Mouse (Mus musculus) forebrain, postnatal 0 days (tissue): Measurements from ENCODE around the gene Cep164. TPM values are rescaled to one million over a fixed set of nuclear protein-coding genes. Genes with fewer than 3 reads are reported as not detected.
A peak's percentile ranks its signal among the peaks of the same experiment; 100 is the strongest.

Source experiments
- ATAC-seq: fragments of 200-750 bp; cut with Nextera tagmentation; 2 replicates; pipeline ENCODE4 v1.8.0; 2017; ENCODE audit warnings: mild to moderate bottlenecking, moderate library complexity
- DNase-seq: peaks from one replicate; pipeline ENCODE4 v3.0.0-alpha.2; 2015
- H3K27ac ChIP-seq: fragments of 300-500 bp; sonication (generic); 2 replicates; pipeline ENCODE4 v1.5.1; 2014; ENCODE audit warnings: low read depth, mild to moderate bottlenecking, antibody characterized with exemption, low read length, moderate library complexity, mixed read lengths
- H3K27me3 ChIP-seq: fragments of 300-500 bp; sonication (generic); 2 replicates; pipeline ENCODE4 v1.6.1; 2014; ENCODE audit warnings: mild to moderate bottlenecking, low read length, mixed read lengths; ENCODE audit not compliant: insufficient read depth
- H3K36me3 ChIP-seq: fragments of 300-500 bp; sonication (generic); 2 replicates; pipeline ENCODE4 v1.6.1; 2014; ENCODE audit warnings: mild to moderate bottlenecking, moderate library complexity; ENCODE audit not compliant: insufficient read depth
- H3K4me1 ChIP-seq: fragments of 300-500 bp; sonication (generic); 2 replicates; pipeline ENCODE4 v1.6.1; 2014; ENCODE audit warnings: antibody characterized with exemption; ENCODE audit not compliant: insufficient read depth
- H3K4me2 ChIP-seq: fragments of 300-500 bp; sonication (generic); 2 replicates; pipeline ENCODE4 v1.6.1; 2014; ENCODE audit warnings: low read depth, mild to moderate bottlenecking, moderate library complexity
- H3K4me3 ChIP-seq: fragments of 300-500 bp; sonication (generic); 2 replicates; pipeline ENCODE4 v1.5.1; 2014; ENCODE audit warnings: low read depth, low read length, mixed read lengths
- H3K9ac ChIP-seq: fragments of 300-500 bp; sonication (generic); 2 replicates; pipeline ENCODE4 v1.6.1; 2014; ENCODE audit warnings: mild to moderate bottlenecking
- H3K9me3 ChIP-seq: fragments of 300-500 bp; sonication (generic); 2 replicates; pipeline ENCODE4 v1.6.1; 2016; ENCODE audit warnings: low read length
- CTCF ChIP-seq: sonication (generic); IDR thresholded peaks from 2 replicates; pipeline ENCODE4 v1.5.1; 2016; ENCODE audit warnings: antibody characterized with exemption, control low read depth, low read depth
- WGBS: fragments of 180-500 bp; shearing (Covaris S2); extraction: QIAGEN DNeasy Blood & Tissue Kit; methylation state at CpG from one replicate; pipeline ENCODE4 v1.1.7; 2014; 5-methylcytosine and 5-hydroxymethylcytosine counted together
- polyA plus RNA-seq: library from polyadenylated mRNA; unstranded; fragments of >200 nt; fragmentation: Nextera tagmentation; extraction: Ambion mirVana; gene quantifications from 2 replicates; pipeline ENCODE4 v1.2.1, GENCODE M21; 2015
- total RNA-seq: library from RNA; depleted of rRNA; stranded (reverse); fragments of >200 nt; gene quantifications from 2 replicates; pipeline ENCODE4 v1.2.3, GENCODE M21; 2014

The Cep164 gene
- total and polyA plus RNA-seq, 2 experiments from 2014 or later, result 10.4 to 22.0 TPM

- Histone ChIP-seq H3K9me3 (no peaks in the 10 kb centered on the region), H3K36me3 (peaks cover 5% of the 10 kb centered on the region; the same call in 1 of the 2 replicates), H3K4me1 (no peaks in the 10 kb centered on the region), H3K27ac (peak overlapping the region; percentile 31; the same call in 1 of the 2 replicates), H3K4me2 (no peak overlapping the region), H3K27me3 (no peaks in the 10 kb centered on the region), H3K9ac (no peak overlapping the region), H3K4me3 (no peak overlapping the region)
- TF ChIP-seq CTCF, result no peak
- WGBS, result 86% methylated on average over 10 of the region's 10 CpGs
- ATAC-seq, result no peak
- no peak for DNase-seq
Measured at GRCm38 (mm10) chr9:45815525-45815924, 13.0 kb downstream of the Cep164 start.

- H3K27me3 ChIP-seq, result no peaks in the 10 kb centered on the region
- peak; percentile 86 for DNase-seq
- no peak overlapping the region for H3K4me3 ChIP-seq
- no peak for TF ChIP-seq CTCF
- H3K27ac ChIP-seq, result peak overlapping the region; percentile 31; the same call in 1 of the 2 replicates
- 34% methylated on average over 9 of the region's 9 CpGs for WGBS
- no peak overlapping the region for H3K9ac ChIP-seq
- H3K36me3 ChIP-seq, result peaks cover 5% of the 10 kb centered on the region; the same call in 1 of the 2 replicates
- H3K4me2 ChIP-seq, result no peak overlapping the region
- ATAC-seq, result peak; percentile 72
- no peaks in the 10 kb centered on the region for H3K4me1 ChIP-seq
- no peaks in the 10 kb centered on the region for H3K9me3 ChIP-seq
Measured at GRCm38 (mm10) chr9:45815113-45815512, 13.4 kb downstream of the Cep164 start.

- H3K9ac ChIP-seq, result no peak overlapping the region
- H3K27me3 ChIP-seq, result no peaks in the 10 kb centered on the region
- no peaks in the 10 kb centered on the region for H3K9me3 ChIP-seq
- 54% methylated on average over 5 of the region's 5 CpGs for WGBS
- ATAC-seq (no peak), DNase-seq (no peak)
- no peak overlapping the region for H3K4me3 ChIP-seq
- no peak overlapping the region for H3K27ac ChIP-seq
- no peak overlapping the region for H3K4me2 ChIP-seq
- peaks cover 6% of the 10 kb centered on the region; the same call in 1 of the 2 replicates for H3K36me3 ChIP-seq
- no peaks in the 10 kb centered on the region for H3K4me1 ChIP-seq
- TF ChIP-seq CTCF, result no peak
Measured at GRCm38 (mm10) chr9:45811946-45812345, 16.5 kb downstream of the Cep164 start.

GRCm38 (mm10) chr9:45807761-45808160 lies 20.7 kb downstream of the Cep164 start:
- TF ChIP-seq CTCF, result no peak
- ATAC-seq (no peak), DNase-seq (no peak)
- no peaks in the 10 kb centered on the region for H3K4me1 ChIP-seq
- H3K27me3 ChIP-seq, result no peaks in the 10 kb centered on the region
- peaks cover 11% of the 10 kb centered on the region; the same call in 1 of the 2 replicates for H3K36me3 ChIP-seq
- no peak overlapping the region for H3K4me2 ChIP-seq
- WGBS, result 90% methylated on average over 8 of the region's 8 CpGs
- no peak overlapping the region for H3K4me3 ChIP-seq
- H3K9ac ChIP-seq, result no peak overlapping the region
- H3K9me3 ChIP-seq, result no peaks in the 10 kb centered on the region
- no peak overlapping the region for H3K27ac ChIP-seq

- H3K36me3 ChIP-seq, result peaks cover 11% of the 10 kb centered on the region; the same call in 1 of the 2 replicates
- no peaks in the 10 kb centered on the region for H3K9me3 ChIP-seq
- no peak overlapping the region for H3K4me3 ChIP-seq
- no peaks in the 10 kb centered on the region for H3K4me1 ChIP-seq
- no peak overlapping the region for H3K27ac ChIP-seq
- H3K4me2 ChIP-seq, result no peak overlapping the region
- no peaks in the 10 kb centered on the region for H3K27me3 ChIP-seq
- 89% methylated on average over 11 of the region's 11 CpGs for WGBS
- ATAC-seq, result no peak
- no peak for DNase-seq
- TF ChIP-seq CTCF, result no peak
- H3K9ac ChIP-seq, result no peak overlapping the region
Measured at GRCm38 (mm10) chr9:45807337-45807736, 21.2 kb downstream of the Cep164 start.

GRCm38 (mm10) chr9:45806847-45807246 lies 21.6 kb downstream of the Cep164 start:
- H3K4me2 ChIP-seq, result no peak overlapping the region
- H3K27ac ChIP-seq, result no peak overlapping the region
- no peaks in the 10 kb centered on the region for H3K4me1 ChIP-seq
- H3K4me3 ChIP-seq, result no peak overlapping the region
- DNase-seq, result no peak
- no peak overlapping the region for H3K9ac ChIP-seq
- peaks cover 11% of the 10 kb centered on the region; the same call in 1 of the 2 replicates for H3K36me3 ChIP-seq
- 94% methylated on average over 11 of the region's 11 CpGs for WGBS
- no peak for TF ChIP-seq CTCF
- H3K27me3 ChIP-seq, result no peaks in the 10 kb centered on the region
- no peaks in the 10 kb centered on the region for H3K9me3 ChIP-seq
- no peak for ATAC-seq

GRCm38 (mm10) chr9:45803070-45803774 lies 25.3 kb downstream of the Cep164 start:
- H3K27ac ChIP-seq, result no peak overlapping the region
- ATAC-seq, result no peak
- H3K9ac ChIP-seq, result no peak overlapping the region
- TF ChIP-seq CTCF, result no peak
- no peaks in the 10 kb centered on the region for H3K27me3 ChIP-seq
- peaks cover 14% of the 10 kb centered on the region; the same call in 1 of the 2 replicates for H3K36me3 ChIP-seq
- H3K4me1 ChIP-seq, result peaks cover 6% of the 10 kb centered on the region; the same call in 1 of the 2 replicates
- no peak overlapping the region for H3K4me2 ChIP-seq
- H3K9me3 ChIP-seq, result no peaks in the 10 kb centered on the region
- WGBS, result 91% methylated on average over 21 of the region's 21 CpGs
- H3K4me3 ChIP-seq, result no peak overlapping the region
- no peak for DNase-seq
